Mouse (Mus musculus) neural tube, embryonic 11.5 days (tissue): ENCODE measurements at regions not wholly inside any gene's neighbourhood (a gene's known extent, or its start where the extent isn't known, plus 50 kb on each side); places are given as distances from the start of the nearest gene placed in this dataset.

Experiments used
- ATAC-seq: fragments of 200-750 bp; cut with Nextera tagmentation; 2 replicates; pipeline ENCODE4 v1.8.0; 2017; ENCODE audit warnings: moderate number of reproducible peaks, mild to moderate bottlenecking, moderate TSS enrichment, moderate library complexity; ENCODE audit not compliant: insufficient read depth, low FRiP score, low TSS enrichment
- DNase-seq: peaks from one replicate; pipeline ENCODE4 v3.0.0-alpha.2; 2015; ENCODE audit warnings: low spot score
- H3K27ac ChIP-seq: fragments of 300-500 bp; sonication (generic); 2 replicates; pipeline ENCODE4 v1.5.1; 2014; ENCODE audit warnings: low read depth, mild to moderate bottlenecking, low read length
- H3K27me3 ChIP-seq: fragments of 300-500 bp; sonication (generic); 2 replicates; pipeline ENCODE4 v1.6.1; 2014; ENCODE audit warnings: mild to moderate bottlenecking, low read length, mixed read lengths; ENCODE audit not compliant: control insufficient read depth, insufficient read depth
- H3K36me3 ChIP-seq: fragments of 300-500 bp; sonication (generic); 2 replicates; pipeline ENCODE4 v1.6.1; 2014; ENCODE audit warnings: mild to moderate bottlenecking, low read length, moderate library complexity, mixed read lengths; ENCODE audit not compliant: control insufficient read depth, insufficient read depth
- H3K4me1 ChIP-seq: fragments of 300-500 bp; sonication (generic); 2 replicates; pipeline ENCODE4 v1.6.1; 2014; ENCODE audit warnings: low read length, mixed read lengths; ENCODE audit not compliant: control insufficient read depth, insufficient read depth
- H3K4me2 ChIP-seq: fragments of 300-500 bp; sonication (generic); 2 replicates; pipeline ENCODE4 v1.6.1; 2014; ENCODE audit warnings: low read depth, mild to moderate bottlenecking, moderate library complexity
- H3K4me3 ChIP-seq: fragments of 300-500 bp; sonication (generic); 2 replicates; pipeline ENCODE4 v1.5.1; 2014; ENCODE audit warnings: low read depth, low read length
- H3K9ac ChIP-seq: fragments of 300-500 bp; sonication (generic); 2 replicates; pipeline ENCODE4 v1.6.1; 2014; ENCODE audit warnings: mild to moderate bottlenecking, low read length
- H3K9me3 ChIP-seq: fragments of 300-500 bp; sonication (generic); 2 replicates; pipeline ENCODE4 v1.6.1; 2016; ENCODE audit warnings: low read length; ENCODE audit not compliant: control insufficient read depth
- whole genome bisulfite sequencing: fragments of 180-500 bp; shearing (Covaris S2); extraction: QIAGEN DNeasy Blood & Tissue Kit; methylation state at CpG from one replicate; pipeline ENCODE4 v1.1.7; 2014; 5-methylcytosine and 5-hydroxymethylcytosine counted together

DNA sequence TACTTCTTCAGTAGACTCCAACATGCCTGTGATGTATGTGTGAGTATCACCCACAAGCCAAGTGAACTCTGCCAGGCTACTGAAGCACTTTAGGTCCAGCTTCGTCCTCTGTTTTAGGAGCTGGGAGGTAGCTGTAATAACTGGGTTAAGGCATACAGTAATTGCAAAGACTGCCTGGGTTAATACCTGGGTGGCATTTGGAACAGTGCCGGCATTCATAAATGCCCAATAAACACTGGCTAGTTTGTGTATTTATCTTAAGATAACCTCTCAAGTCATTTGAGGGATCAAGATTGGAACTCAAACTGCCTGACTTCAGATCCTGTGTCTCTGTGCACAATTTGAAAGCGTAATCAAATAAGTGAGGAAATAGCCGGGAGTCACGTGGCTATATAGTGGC is 261.0 kb downstream of the Cog6 start:
- Histone ChIP-seq H3K4me1 (no peaks in the 10 kb centered on the region), H3K9me3 (no peaks in the 10 kb centered on the region), H3K4me3 (no peak overlapping the region), H3K27me3 (no peaks in the 10 kb centered on the region), H3K36me3 (no peaks in the 10 kb centered on the region), H3K4me2 (no peak overlapping the region), H3K9ac (no peak overlapping the region), H3K27ac (no peak overlapping the region)
- 87% methylated on average over 5 of the region's 5 CpGs for WGBS
- DNase-seq (no peak), ATAC-seq (no peak)

DNA sequence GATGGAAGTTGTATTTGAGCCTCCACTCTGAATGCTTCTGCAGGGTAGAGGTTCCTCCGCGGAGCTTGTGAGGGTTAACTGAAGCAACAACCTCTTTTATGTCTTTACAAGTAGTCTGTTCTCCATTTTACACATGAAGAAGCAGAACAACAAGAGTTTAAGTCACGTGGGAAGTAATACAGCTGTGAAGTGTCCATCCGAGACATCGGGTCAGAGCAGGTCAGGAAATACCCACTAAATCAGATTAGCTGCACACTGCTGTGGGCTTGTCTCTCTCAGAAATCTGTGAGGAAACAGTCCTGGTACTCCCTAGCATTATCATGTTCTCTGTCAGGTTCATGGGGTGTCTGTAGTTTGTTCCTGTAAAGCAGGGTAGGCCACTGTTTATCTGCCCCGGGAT is 262.1 kb downstream of the Cog6 start:
- H3K36me3 ChIP-seq = no peaks in the 10 kb centered on the region
- no peak for DNase-seq
- H3K27me3 ChIP-seq = no peaks in the 10 kb centered on the region
- H3K27ac ChIP-seq = no peak overlapping the region
- H3K4me2 ChIP-seq = no peak overlapping the region
- no peak for ATAC-seq
- 47% methylated on average over 6 of the region's 6 CpGs for WGBS
- H3K4me3 ChIP-seq = no peak overlapping the region
- no peaks in the 10 kb centered on the region for H3K9me3 ChIP-seq
- H3K4me1 ChIP-seq = no peaks in the 10 kb centered on the region
- H3K9ac ChIP-seq = no peak overlapping the region

- Histone ChIP-seq H3K27ac (no peak overlapping the region), H3K4me2 (no peak overlapping the region), H3K4me1 (no peaks in the 10 kb centered on the region), H3K27me3 (no peaks in the 10 kb centered on the region), H3K9ac (no peak overlapping the region), H3K36me3 (no peaks in the 10 kb centered on the region), H3K9me3 (no peaks in the 10 kb centered on the region), H3K4me3 (no peak overlapping the region)
- ATAC-seq (no peak), DNase-seq (no peak)
- 42% methylated on average over 4 of the region's 4 CpGs for WGBS
Measured at GRCm38 (mm10) chr3:52754401-52754800, 262.6 kb downstream of the Cog6 start.

DNA sequence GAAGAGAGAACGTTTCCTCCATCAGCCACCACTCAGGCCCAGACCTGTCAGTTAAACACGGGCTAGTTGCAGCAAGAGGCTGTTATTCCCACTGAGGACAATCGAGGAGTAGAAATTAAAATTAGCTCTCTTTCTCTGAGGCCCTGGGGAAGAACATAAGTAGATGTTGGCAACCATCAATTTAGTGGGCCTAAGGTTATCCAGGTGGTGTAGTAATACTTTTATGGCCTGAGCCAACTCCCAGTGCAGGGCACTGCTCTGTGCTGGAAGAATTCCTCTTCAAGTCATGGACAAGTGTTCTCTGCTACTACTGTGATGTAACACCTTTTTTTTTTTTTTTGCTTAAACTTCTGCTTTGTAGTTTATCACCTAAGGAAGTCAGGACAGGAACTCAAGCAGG is 270.1 kb downstream of the Cog6 start:
- ATAC-seq (no peak), DNase-seq (no peak)
- no peak overlapping the region for H3K4me3 ChIP-seq
- H3K4me2 ChIP-seq = no peak overlapping the region
- WGBS = 55% methylated on average over 3 of the region's 3 CpGs
- no peak overlapping the region for H3K9ac ChIP-seq
- no peaks in the 10 kb centered on the region for H3K36me3 ChIP-seq
- H3K4me1 ChIP-seq = no peaks in the 10 kb centered on the region
- H3K27me3 ChIP-seq = no peaks in the 10 kb centered on the region
- H3K27ac ChIP-seq = no peak overlapping the region
- H3K9me3 ChIP-seq = no peaks in the 10 kb centered on the region

GRCm38 (mm10) chr3:52744334-52744733 is 272.7 kb downstream of the Cog6 start:
- H3K4me2 ChIP-seq = no peak overlapping the region

GRCm38 (mm10) chr3:52740466-52741026 is 276.5 kb downstream of the Cog6 start:
- no peak overlapping the region for H3K4me3 ChIP-seq
- 68% methylated on average over 9 of the region's 9 CpGs for WGBS
- no peak overlapping the region for H3K4me2 ChIP-seq
- H3K27me3 ChIP-seq = no peaks in the 10 kb centered on the region
- no peak for ATAC-seq
- no peak overlapping the region for H3K27ac ChIP-seq
- no peak for DNase-seq
- H3K9ac ChIP-seq = no peak overlapping the region
- no peaks in the 10 kb centered on the region for H3K9me3 ChIP-seq
- no peaks in the 10 kb centered on the region for H3K4me1 ChIP-seq
- no peaks in the 10 kb centered on the region for H3K36me3 ChIP-seq

More at GRCm38 (mm10) chr3:52744334-52744733, 272.7 kb downstream of the Cog6 start:
- Histone ChIP-seq H3K4me1 (no peaks in the 10 kb centered on the region), H3K27ac (no peak overlapping the region), H3K4me3 (no peak overlapping the region), H3K9me3 (no peaks in the 10 kb centered on the region), H3K9ac (no peak overlapping the region), H3K36me3 (no peaks in the 10 kb centered on the region), H3K27me3 (no peaks in the 10 kb centered on the region)
- DNase-seq = no peak
- no peak for ATAC-seq
- 94% methylated on average over 8 of the region's 8 CpGs for WGBS

DNA sequence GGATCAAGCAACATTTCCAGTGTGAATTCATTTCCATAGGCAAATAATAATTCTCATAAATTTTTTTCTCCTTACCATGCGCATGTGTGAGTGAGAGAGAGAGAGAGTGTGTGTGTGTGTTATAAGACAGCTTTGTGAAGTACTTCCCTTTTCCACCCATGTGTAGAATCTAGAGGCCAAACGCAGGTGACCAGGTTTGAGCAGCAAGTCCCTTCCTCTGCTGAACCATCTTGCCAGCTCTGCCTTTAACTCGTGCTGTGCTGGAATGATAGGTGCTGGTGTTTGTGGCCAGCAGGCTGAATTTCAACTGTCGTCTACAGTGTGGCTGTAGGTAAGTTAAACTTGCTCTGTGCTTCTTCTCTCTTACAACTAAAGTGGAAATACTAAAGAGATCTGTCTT is 277.5 kb downstream of the Cog6 start:
- no peaks in the 10 kb centered on the region for H3K27me3 ChIP-seq
- no peak overlapping the region for H3K27ac ChIP-seq
- 78% methylated on average over 4 of the region's 4 CpGs for WGBS
- no peak for DNase-seq
- no peaks in the 10 kb centered on the region for H3K36me3 ChIP-seq
- H3K4me3 ChIP-seq = no peak overlapping the region
- H3K9me3 ChIP-seq = no peaks in the 10 kb centered on the region
- H3K4me1 ChIP-seq = no peaks in the 10 kb centered on the region
- no peak overlapping the region for H3K9ac ChIP-seq
- H3K4me2 ChIP-seq = no peak overlapping the region
- ATAC-seq = no peak

DNA sequence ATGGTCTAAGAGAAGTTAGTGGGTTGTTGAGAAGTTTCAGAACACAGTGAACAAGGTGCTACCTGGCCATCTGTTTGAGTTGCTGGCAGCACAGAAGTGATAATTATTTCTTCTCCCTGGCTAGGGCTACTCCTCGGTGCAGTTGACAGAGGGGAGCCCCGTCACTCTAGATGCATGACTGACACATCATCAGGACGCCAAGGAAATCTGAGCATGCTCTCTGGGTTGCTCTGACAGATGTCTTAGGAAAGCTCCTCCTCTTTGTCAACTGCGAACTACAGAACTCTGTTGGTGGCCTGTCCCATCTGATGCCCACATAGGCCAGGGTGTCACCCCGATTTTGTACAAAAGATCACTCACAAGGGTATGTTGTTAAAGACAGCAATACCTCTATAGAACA is 278.7 kb downstream of the Cog6 start:
- Histone ChIP-seq H3K27ac (no peak overlapping the region), H3K36me3 (no peaks in the 10 kb centered on the region), H3K4me1 (no peaks in the 10 kb centered on the region), H3K4me3 (no peak overlapping the region), H3K27me3 (no peaks in the 10 kb centered on the region), H3K4me2 (no peak overlapping the region), H3K9me3 (no peaks in the 10 kb centered on the region), H3K9ac (no peak overlapping the region)
- ATAC-seq (no peak), DNase-seq (no peak)
- WGBS = 67% methylated on average over 5 of the region's 5 CpGs

DNA sequence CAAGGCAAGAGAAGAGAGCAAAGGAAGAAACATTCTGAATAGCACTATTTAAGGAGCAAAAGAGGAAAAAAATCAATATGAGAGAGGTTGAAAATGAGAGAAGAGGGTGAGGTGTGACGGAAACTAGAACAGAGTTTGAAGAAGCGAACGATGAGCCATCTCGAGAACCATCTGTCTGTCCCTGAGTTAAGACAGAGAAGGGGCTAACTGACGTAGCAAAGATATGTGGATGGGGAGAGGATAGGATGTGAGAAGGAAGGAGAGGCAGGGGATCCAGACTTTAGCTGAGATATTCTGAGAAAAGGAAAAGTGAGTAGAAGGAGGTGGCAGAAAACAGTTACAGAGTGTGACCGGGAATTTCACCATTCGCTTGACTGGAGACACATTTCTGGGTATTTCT is 281.1 kb downstream of the Cog6 start:
- ATAC-seq (no peak), DNase-seq (no peak)
- H3K9ac ChIP-seq = no peak overlapping the region
- WGBS = 94% methylated on average over 7 of the region's 7 CpGs
- no peak overlapping the region for H3K27ac ChIP-seq
- no peaks in the 10 kb centered on the region for H3K27me3 ChIP-seq
- H3K9me3 ChIP-seq = no peaks in the 10 kb centered on the region
- no peak overlapping the region for H3K4me3 ChIP-seq
- H3K36me3 ChIP-seq = no peaks in the 10 kb centered on the region
- no peaks in the 10 kb centered on the region for H3K4me1 ChIP-seq
- no peak overlapping the region for H3K4me2 ChIP-seq
